Mouse (Mus musculus): Measurements from ENCODE around the gene Mapk3. TPM values are rescaled to one million over a fixed set of nuclear protein-coding genes. Genes with fewer than 3 reads are reported as not detected.

Gene Mapk3
- polyA plus RNA-seq, 1 experiment: 126 TPM

DNA sequence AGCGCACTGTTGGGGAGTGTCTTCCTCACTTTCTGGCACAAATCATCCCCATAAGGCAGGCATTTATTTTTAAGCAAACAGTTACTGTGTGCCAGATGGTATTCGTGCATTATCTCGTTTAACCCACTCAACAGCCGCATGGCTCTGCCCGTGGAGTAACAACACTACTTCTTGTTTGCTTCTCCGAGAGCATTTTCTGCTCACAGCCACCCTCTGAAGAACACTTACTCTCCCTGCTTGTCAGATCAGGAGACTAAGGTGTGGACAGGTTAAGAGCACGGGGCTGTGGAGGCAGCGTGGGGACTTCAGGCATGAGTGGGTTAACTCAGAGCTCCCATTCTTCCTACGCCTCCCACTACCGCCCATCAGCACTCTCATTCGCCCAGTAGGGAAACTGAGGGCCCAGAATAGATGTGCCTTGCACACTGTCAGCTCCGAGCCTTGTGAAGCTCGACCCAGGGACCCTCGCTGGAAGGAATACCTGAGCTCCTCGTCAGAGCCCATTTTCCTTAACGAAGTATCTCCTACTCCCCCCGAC is 3.1 kb downstream of the Mapk3 start:
- Histone ChIP-seq H3ac (ENCODE audit: control insufficient read depth, insufficient read length) (no peak overlapping the region), H3K4me3 (no peak overlapping the region), H3K4me2 (ENCODE audit: low read depth) (no peak overlapping the region), H3K27me3 (ENCODE audit: control insufficient read depth, insufficient read depth, insufficient read length) (no peaks in the 10 kb centered on the region), H3K36me3 (ENCODE audit: control insufficient read depth, insufficient read depth) (peaks cover 5% of the 10 kb centered on the region), H3K79me2 (ENCODE audit: control insufficient read depth, insufficient read depth) (peaks cover 7% of the 10 kb centered on the region)
- no peak for TF ChIP-seq TCF3 (IDR thresholded peaks at IDR 0.05; ENCODE audit: insufficient read length, low read depth)
- no peak for TF ChIP-seq POLR2A (IDR thresholded peaks at IDR 0.05; ENCODE audit: insufficient read length, low read depth)
- TF ChIP-seq POLR2AphosphoS2 (IDR thresholded peaks at IDR 0.05; ENCODE audit: insufficient read length, low read depth): no peak
- no peak for TF ChIP-seq USF1 (IDR thresholded peaks at IDR 0.05; ENCODE audit: low read depth)
- no peak for TF ChIP-seq MYOD1 (IDR thresholded peaks at IDR 0.05; ENCODE audit: control insufficient read depth in 1 of 3, insufficient read length in 2 of 3, low read depth in 2 of 3)
- TF ChIP-seq TCF12 (IDR thresholded peaks at IDR 0.05; ENCODE audit: insufficient read depth, poor library complexity, severe bottlenecking): no peak
- no peak for TF ChIP-seq MYOG (IDR thresholded peaks at IDR 0.05; ENCODE audit: control insufficient read depth in 1 of 3, insufficient read depth in 1 of 3, insufficient read length in 2 of 3, low read depth in 2 of 3)
- no peak for TF ChIP-seq SRF (IDR thresholded peaks at IDR 0.05; ENCODE audit: control insufficient read depth, insufficient read length, low read depth)
- TF ChIP-seq E2F4 (IDR thresholded peaks at IDR 0.05; ENCODE audit: insufficient read depth): no peak
- TF ChIP-seq REST (IDR thresholded peaks at IDR 0.05; ENCODE audit: insufficient read depth, insufficient read length): no peak
- no peak for TF ChIP-seq CEBPB (IDR thresholded peaks at IDR 0.05; ENCODE audit: insufficient read depth, poor library complexity, severe bottlenecking)

DNA sequence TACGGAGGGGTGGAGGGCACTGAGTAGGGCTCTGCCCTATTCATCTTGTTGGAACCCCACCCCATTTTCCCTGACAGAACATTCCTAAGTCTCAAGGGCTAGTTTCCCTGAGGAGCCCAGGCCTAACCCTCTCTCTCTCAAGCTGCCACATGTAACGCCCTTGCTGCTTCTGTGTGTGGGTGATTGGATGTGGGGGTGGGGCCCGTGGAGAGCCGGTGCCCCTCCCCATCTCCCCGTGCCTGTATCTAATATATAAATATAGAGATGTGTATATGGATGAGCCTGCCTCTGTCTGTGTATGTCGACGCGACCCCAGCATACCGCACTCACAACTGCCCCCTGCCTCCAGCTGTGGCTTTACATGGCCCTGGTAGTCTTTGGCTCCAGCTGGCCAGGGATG is 6.1 kb downstream of the Mapk3 start:
- H3K4me2 ChIP-seq (ENCODE audit: low read depth): no peak overlapping the region
- H3K27me3 ChIP-seq (ENCODE audit: control insufficient read depth, insufficient read depth, insufficient read length): no peaks in the 10 kb centered on the region
- no peak overlapping the region for H3K4me3 ChIP-seq
- H3K79me2 ChIP-seq (ENCODE audit: control insufficient read depth, insufficient read depth): no peaks in the 10 kb centered on the region
- H3ac ChIP-seq (ENCODE audit: control insufficient read depth, insufficient read length): no peak overlapping the region
- TF ChIP-seq SRF (IDR thresholded peaks at IDR 0.05; ENCODE audit: control insufficient read depth, insufficient read length, low read depth) (no peak), MAX (IDR thresholded peaks at IDR 0.05; ENCODE audit: low read depth) (no peak), TCF12 (IDR thresholded peaks at IDR 0.05; ENCODE audit: insufficient read depth, poor library complexity, severe bottlenecking) (no peak), POLR2A (IDR thresholded peaks at IDR 0.05; ENCODE audit: insufficient read length, low read depth) (no peak), USF1 (IDR thresholded peaks at IDR 0.05; ENCODE audit: low read depth) (no peak), MYOG (IDR thresholded peaks at IDR 0.05; ENCODE audit: control insufficient read depth in 1 of 3, insufficient read depth in 1 of 3, insufficient read length in 2 of 3, low read depth in 2 of 3) (no peak), CEBPB (IDR thresholded peaks at IDR 0.05; ENCODE audit: insufficient read depth, poor library complexity, severe bottlenecking) (no peak), REST (IDR thresholded peaks at IDR 0.05; ENCODE audit: insufficient read depth, insufficient read length) (no peak), POLR2AphosphoS2 (IDR thresholded peaks at IDR 0.05; ENCODE audit: insufficient read length, low read depth) (no peak), MYOD1 (IDR thresholded peaks at IDR 0.05; ENCODE audit: control insufficient read depth in 1 of 3, insufficient read length in 2 of 3, low read depth in 2 of 3) (no peak), E2F4 (IDR thresholded peaks at IDR 0.05; ENCODE audit: insufficient read depth) (no peak), TCF3 (IDR thresholded peaks at IDR 0.05; ENCODE audit: insufficient read length, low read depth) (no peak)
- H3K36me3 ChIP-seq (ENCODE audit: control insufficient read depth, insufficient read depth): peaks cover 5% of the 10 kb centered on the region

DNA sequence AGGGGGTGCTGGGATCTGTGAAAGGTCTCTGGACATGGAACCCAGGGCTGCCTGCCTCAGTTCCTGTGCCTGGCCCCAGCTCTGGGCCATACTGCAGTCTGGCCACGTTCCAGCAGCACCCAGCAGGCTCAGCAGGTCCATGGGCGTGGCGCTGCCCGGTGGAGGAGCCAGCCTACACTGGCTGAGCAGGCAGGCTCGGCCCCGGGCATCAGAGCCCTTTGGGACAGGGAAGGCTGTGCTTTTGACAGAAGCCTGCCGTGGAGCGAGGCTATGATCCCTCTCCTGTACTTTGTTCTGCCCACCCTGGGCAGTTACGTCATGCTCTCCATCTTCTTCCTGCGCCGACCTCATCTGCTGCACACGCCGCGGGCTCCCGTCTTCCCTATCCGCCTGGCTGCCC is 6.8 kb downstream of the Mapk3 start, which contains the start of gene Gdpd3:
TSS of gene Gdpd3 (plus strand) at position 134 of the 400 bp plus-strand sequence.
- no peak within 1 kb of the TSS for H3K4me3 ChIP-seq
- TF ChIP-seq REST (IDR thresholded peaks at IDR 0.05; ENCODE audit: insufficient read depth, insufficient read length) (no peak), POLR2AphosphoS2 (IDR thresholded peaks at IDR 0.05; ENCODE audit: insufficient read length, low read depth) (no peak), SRF (IDR thresholded peaks at IDR 0.05; ENCODE audit: control insufficient read depth, insufficient read length, low read depth) (no peak), POLR2A (IDR thresholded peaks at IDR 0.05; ENCODE audit: insufficient read length, low read depth) (no peak), TCF12 (IDR thresholded peaks at IDR 0.05; ENCODE audit: insufficient read depth, poor library complexity, severe bottlenecking) (no peak), E2F4 (IDR thresholded peaks at IDR 0.05; ENCODE audit: insufficient read depth) (no peak), MYOD1 (IDR thresholded peaks at IDR 0.05; ENCODE audit: control insufficient read depth in 1 of 3, insufficient read length in 2 of 3, low read depth in 2 of 3) (no peak), MAX (IDR thresholded peaks at IDR 0.05; ENCODE audit: low read depth) (no peak), USF1 (IDR thresholded peaks at IDR 0.05; ENCODE audit: low read depth) (no peak), MYOG (IDR thresholded peaks at IDR 0.05; ENCODE audit: control insufficient read depth in 1 of 3, insufficient read depth in 1 of 3, insufficient read length in 2 of 3, low read depth in 2 of 3) (no peak), TCF3 (IDR thresholded peaks at IDR 0.05; ENCODE audit: insufficient read length, low read depth) (no peak), CEBPB (IDR thresholded peaks at IDR 0.05; ENCODE audit: insufficient read depth, poor library complexity, severe bottlenecking) (no peak)
- H3K36me3 ChIP-seq (ENCODE audit: control insufficient read depth, insufficient read depth): peaks cover 2% of the 10 kb centered on the region

GRCm38 (mm10) chr7:126767001-126767400 is 7.6 kb downstream of the Mapk3 start:
- no peaks in the 10 kb centered on the region for H3K79me2 ChIP-seq (ENCODE audit: control insufficient read depth, insufficient read depth)
- no peak overlapping the region for H3K4me3 ChIP-seq
- H3K27me3 ChIP-seq (ENCODE audit: control insufficient read depth, insufficient read depth, insufficient read length): no peaks in the 10 kb centered on the region
- H3K4me2 ChIP-seq (ENCODE audit: low read depth): no peak overlapping the region
- no peak overlapping the region for H3ac ChIP-seq (ENCODE audit: control insufficient read depth, insufficient read length)
- no peaks in the 10 kb centered on the region for H3K36me3 ChIP-seq (ENCODE audit: control insufficient read depth, insufficient read depth)
- TF ChIP-seq REST (IDR thresholded peaks at IDR 0.05; ENCODE audit: insufficient read depth, insufficient read length) (no peak), MAX (IDR thresholded peaks at IDR 0.05; ENCODE audit: low read depth) (no peak), POLR2AphosphoS2 (IDR thresholded peaks at IDR 0.05; ENCODE audit: insufficient read length, low read depth) (no peak)

More for the DNA sequence above, 6.8 kb downstream of the Mapk3 start, which contains the start of gene Gdpd3:
- Histone ChIP-seq H3K4me2 (ENCODE audit: low read depth) (no peak within 1 kb of the TSS), H3K79me2 (ENCODE audit: control insufficient read depth, insufficient read depth) (no peaks in the 10 kb centered on the region), H3ac (ENCODE audit: control insufficient read depth, insufficient read length) (no peak within 1 kb of the TSS), H3K27me3 (ENCODE audit: control insufficient read depth, insufficient read depth, insufficient read length) (no peaks in the 10 kb centered on the region)

DNA sequence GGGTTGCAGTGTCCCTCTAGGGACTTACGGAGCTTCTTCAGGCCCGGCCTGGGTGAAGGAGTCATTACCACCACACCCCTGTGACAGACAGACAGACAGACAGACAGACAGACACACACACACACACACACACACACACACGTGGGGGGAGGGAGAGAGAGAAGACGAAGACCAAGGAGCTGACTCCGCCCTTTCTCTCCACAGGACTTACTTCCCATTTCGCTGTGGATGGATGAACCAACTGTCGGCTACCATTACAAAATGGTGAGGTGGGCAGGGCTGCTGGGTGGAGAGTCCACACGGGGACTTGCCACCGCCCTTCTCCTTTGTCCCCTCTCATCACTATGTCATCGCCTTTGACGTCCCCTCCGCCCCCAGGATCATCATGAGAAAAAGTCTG is 11.4 kb downstream of the Mapk3 start:
- Histone ChIP-seq H3ac (ENCODE audit: control insufficient read depth, insufficient read length) (no peak overlapping the region), H3K4me2 (ENCODE audit: low read depth) (no peak overlapping the region), H3K27me3 (ENCODE audit: control insufficient read depth, insufficient read depth, insufficient read length) (no peaks in the 10 kb centered on the region), H3K36me3 (ENCODE audit: control insufficient read depth, insufficient read depth) (no peaks in the 10 kb centered on the region), H3K79me2 (ENCODE audit: control insufficient read depth, insufficient read depth) (no peaks in the 10 kb centered on the region), H3K4me3 (no peak overlapping the region)
- no peak for TF ChIP-seq MYOG (IDR thresholded peaks at IDR 0.05; ENCODE audit: control insufficient read depth in 1 of 3, insufficient read depth in 1 of 3, insufficient read length in 2 of 3, low read depth in 2 of 3)

All from myocyte (in vitro differentiated cells).